Mouse (Mus musculus) lung, embryonic 15.5 days (tissue): ENCODE measurements around the gene Pnmt. TPM values are rescaled to one million over a fixed set of nuclear protein-coding genes. Genes with fewer than 3 reads are reported as not detected.
"Not testable (repeated sequence)": the region's sequence is repeated elsewhere in the genome, so short reads cannot be mapped to it uniquely, and the experiment has no call there.

Source experiments
- ATAC-seq: fragments of 200-750 bp; cut with Nextera tagmentation; 2 replicates; pipeline ENCODE4 v1.8.0; 2017; ENCODE audit warnings: moderate number of reproducible peaks, borderline replicate concordance; ENCODE audit not compliant: low FRiP score, low TSS enrichment; ENCODE audit errors: extremely low read depth
- H3K27ac ChIP-seq: fragments of 300-500 bp; sonication (generic); 2 replicates; pipeline ENCODE4 v1.5.1; 2015; ENCODE audit warnings: moderate library complexity, mild to moderate bottlenecking, inconsistent platforms
- H3K27me3 ChIP-seq: fragments of 300-500 bp; sonication (generic); 2 replicates; pipeline ENCODE4 v1.6.1; 2015; ENCODE audit warnings: inconsistent platforms
- H3K36me3 ChIP-seq: fragments of 300-500 bp; sonication (generic); 2 replicates; pipeline ENCODE4 v1.6.1; 2015; ENCODE audit warnings: inconsistent platforms
- H3K4me1 ChIP-seq: fragments of 300-500 bp; sonication (generic); 2 replicates; pipeline ENCODE4 v1.6.1; 2015; ENCODE audit warnings: inconsistent platforms
- H3K4me2 ChIP-seq: fragments of 300-500 bp; sonication (generic); 2 replicates; pipeline ENCODE4 v1.6.1; 2015; ENCODE audit warnings: inconsistent platforms, mild to moderate bottlenecking, moderate library complexity
- H3K4me3 ChIP-seq: fragments of 300-500 bp; sonication (generic); 2 replicates; pipeline ENCODE4 v1.5.1; 2015; ENCODE audit warnings: mild to moderate bottlenecking, inconsistent platforms
- H3K9ac ChIP-seq: fragments of 300-500 bp; sonication (generic); 2 replicates; pipeline ENCODE4 v1.6.1; 2015; ENCODE audit warnings: inconsistent platforms
- H3K9me3 ChIP-seq: fragments of 300-500 bp; sonication (generic); 2 replicates; pipeline ENCODE4 v1.6.1; 2016; ENCODE audit warnings: inconsistent platforms
- WGBS: fragments of 180-500 bp; shearing (Covaris S2); methylation state at CpG from one replicate; pipeline ENCODE4 v1.1.7; 2015; 5-methylcytosine and 5-hydroxymethylcytosine counted together
- polyA plus RNA-seq: library from polyadenylated mRNA; unstranded; fragments of >200 nt; fragmentation: Nextera tagmentation; extraction: Ambion mirVana; gene quantifications from 2 replicates; pipeline ENCODE4 v1.2.1, GENCODE M21; 2015

Pnmt gene
- polyA plus RNA-seq, 1 experiment from 2014 or later = 0.12 TPM

- Histone ChIP-seq H3K27me3 (no peaks in the 10 kb centered on the region), H3K4me1 (peaks cover 10% of the 10 kb centered on the region), H3K4me2 (no peak overlapping the region), H3K27ac (no peak overlapping the region), H3K9ac (no peak overlapping the region), H3K4me3 (no peak overlapping the region), H3K36me3 (peaks cover 61% of the 10 kb centered on the region), H3K9me3 (no peaks in the 10 kb centered on the region)
- WGBS = 76% methylated on average over 5 of the region's 5 CpGs
- ATAC-seq = no peak
Observed at GRCm38 (mm10) chr11:98376756-98377155, 9.5 kb upstream of the Pnmt start.

DNA sequence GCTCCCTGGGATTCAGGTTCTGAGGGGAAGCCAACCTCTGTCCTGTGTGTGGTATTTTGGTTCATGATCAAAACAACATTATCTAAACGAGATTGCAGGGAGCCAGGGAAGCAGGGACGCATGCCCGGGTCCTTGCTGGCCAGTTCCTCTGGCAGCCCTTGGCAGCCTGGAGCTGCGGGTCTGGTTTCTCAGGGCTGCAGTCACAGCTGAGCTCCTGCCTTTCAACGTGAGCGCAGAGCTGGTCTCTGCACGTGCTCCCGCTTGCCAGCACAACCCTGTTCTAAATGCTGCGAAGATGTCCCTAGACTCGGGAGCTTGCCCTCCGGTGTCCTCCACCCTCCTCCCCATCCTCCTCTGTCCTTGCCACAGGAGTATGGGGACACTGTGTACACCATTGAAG lies 8.5 kb upstream of the Pnmt start:
- Histone ChIP-seq H3K4me3 (no peak overlapping the region), H3K4me2 (no peak overlapping the region), H3K4me1 (peaks cover 8% of the 10 kb centered on the region), H3K27me3 (no peaks in the 10 kb centered on the region), H3K27ac (no peak overlapping the region), H3K36me3 (peaks cover 59% of the 10 kb centered on the region), H3K9ac (no peak overlapping the region), H3K9me3 (no peaks in the 10 kb centered on the region)
- WGBS = 78% methylated on average over 11 of the region's 11 CpGs
- ATAC-seq = no peak

GRCm38 (mm10) chr11:98379379-98379778 lies 6.9 kb upstream of the Pnmt start:
- H3K36me3 ChIP-seq = peaks cover 56% of the 10 kb centered on the region
- no peak overlapping the region for H3K4me3 ChIP-seq
- H3K4me2 ChIP-seq = no peak overlapping the region
- no peak overlapping the region for H3K27ac ChIP-seq
- no peaks in the 10 kb centered on the region for H3K9me3 ChIP-seq
- WGBS = 82% methylated on average over 7 of the region's 7 CpGs
- 0 out of 2 replicates have a peak, but pooled peaks cover 2% of the 10 kb centered on the region for H3K27me3 ChIP-seq
- no peak for ATAC-seq
- peaks cover 7% of the 10 kb centered on the region for H3K4me1 ChIP-seq
- H3K9ac ChIP-seq = no peak overlapping the region

GRCm38 (mm10) chr11:98380106-98380505 lies 6.1 kb upstream of the Pnmt start:
- WGBS = 64% methylated on average over 6 of the region's 6 CpGs

GRCm38 (mm10) chr11:98381651-98382050 lies 4.6 kb upstream of the Pnmt start:
- Histone ChIP-seq H3K27ac (no peak overlapping the region), H3K27me3 (peaks cover 24% of the 10 kb centered on the region), H3K4me3 (no peak overlapping the region), H3K36me3 (peaks cover 34% of the 10 kb centered on the region), H3K4me2 (no peak overlapping the region), H3K4me1 (peaks cover 11% of the 10 kb centered on the region), H3K9ac (no peak overlapping the region), H3K9me3 (no peaks in the 10 kb centered on the region)
- WGBS = 89% methylated on average over 2 of the region's 2 CpGs
- ATAC-seq = no peak

More at GRCm38 (mm10) chr11:98380106-98380505, 6.1 kb upstream of the Pnmt start:
- no peak overlapping the region for H3K4me3 ChIP-seq
- peaks cover 9% of the 10 kb centered on the region for H3K27me3 ChIP-seq
- ATAC-seq = no peak
- H3K36me3 ChIP-seq = peaks cover 49% of the 10 kb centered on the region
- H3K4me2 ChIP-seq = no peak overlapping the region
- H3K4me1 ChIP-seq = peaks cover 7% of the 10 kb centered on the region
- H3K9ac ChIP-seq = no peak overlapping the region
- H3K9me3 ChIP-seq = no peaks in the 10 kb centered on the region
- H3K27ac ChIP-seq = no peak overlapping the region

DNA sequence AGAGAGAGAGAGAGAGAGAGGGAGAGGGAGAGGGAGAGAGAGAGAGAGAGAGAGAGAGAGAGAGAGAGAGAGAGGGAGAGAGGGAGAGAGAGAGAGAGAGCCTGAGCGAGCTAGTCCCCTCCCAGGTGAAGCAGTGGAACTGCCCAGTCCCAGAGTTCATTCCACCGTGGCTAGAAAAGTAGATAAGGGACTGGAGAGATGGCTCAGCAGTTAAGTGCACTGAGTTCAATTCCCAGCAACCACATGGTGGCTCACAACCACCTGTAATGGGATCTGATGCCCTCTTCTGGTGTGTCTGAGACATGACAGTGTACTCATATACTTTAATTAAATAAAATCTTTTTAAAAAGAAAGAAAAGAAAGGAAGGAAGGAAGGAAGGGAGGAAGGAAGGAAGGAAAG lies 3.8 kb upstream of the Pnmt start:
- WGBS = 15% methylated on average over 2 of the region's 2 CpGs
- H3K4me3 ChIP-seq, H3K9ac ChIP-seq, H3K27ac ChIP-seq, H3K9me3 ChIP-seq, ATAC-seq, H3K4me2 ChIP-seq: not testable (repeated sequence)
- peaks cover 27% of the 10 kb centered on the region for H3K36me3 ChIP-seq
- H3K4me1 ChIP-seq = peaks cover 17% of the 10 kb centered on the region
- H3K27me3 ChIP-seq = peaks cover 32% of the 10 kb centered on the region

GRCm38 (mm10) chr11:98383261-98384030 lies 2.8 kb upstream of the Pnmt start, which contains the start of gene Tcap:
TSS of gene Tcap (plus strand) at chr11:98383811.
- Histone ChIP-seq H3K4me2 (no peak within 1 kb of the TSS), H3K9ac (no peak within 1 kb of the TSS), H3K27ac (no peak within 1 kb of the TSS), H3K27me3 (peaks cover 42% of the 10 kb centered on the region), H3K4me3 (no peak within 1 kb of the TSS), H3K36me3 (peaks cover 18% of the 10 kb centered on the region), H3K9me3 (no peaks in the 10 kb centered on the region), H3K4me1 (peaks cover 26% of the 10 kb centered on the region)
- whole genome bisulfite sequencing = 55% methylated on average over 14 of the region's 14 CpGs
- no peak for ATAC-seq

- 71% methylated on average over 20 of the region's 20 CpGs for WGBS
- H3K9me3 ChIP-seq = no peaks in the 10 kb centered on the region
- H3K9ac ChIP-seq = no peak overlapping the region
- no peak overlapping the region for H3K4me2 ChIP-seq
- peaks cover 10% of the 10 kb centered on the region for H3K36me3 ChIP-seq
- H3K4me1 ChIP-seq = peaks cover 33% of the 10 kb centered on the region
- H3K4me3 ChIP-seq = no peak overlapping the region
- no peak for ATAC-seq
- no peak overlapping the region for H3K27ac ChIP-seq
- peaks cover 50% of the 10 kb centered on the region for H3K27me3 ChIP-seq
Observed at GRCm38 (mm10) chr11:98384216-98384615, 2.0 kb upstream of the Pnmt start.

DNA sequence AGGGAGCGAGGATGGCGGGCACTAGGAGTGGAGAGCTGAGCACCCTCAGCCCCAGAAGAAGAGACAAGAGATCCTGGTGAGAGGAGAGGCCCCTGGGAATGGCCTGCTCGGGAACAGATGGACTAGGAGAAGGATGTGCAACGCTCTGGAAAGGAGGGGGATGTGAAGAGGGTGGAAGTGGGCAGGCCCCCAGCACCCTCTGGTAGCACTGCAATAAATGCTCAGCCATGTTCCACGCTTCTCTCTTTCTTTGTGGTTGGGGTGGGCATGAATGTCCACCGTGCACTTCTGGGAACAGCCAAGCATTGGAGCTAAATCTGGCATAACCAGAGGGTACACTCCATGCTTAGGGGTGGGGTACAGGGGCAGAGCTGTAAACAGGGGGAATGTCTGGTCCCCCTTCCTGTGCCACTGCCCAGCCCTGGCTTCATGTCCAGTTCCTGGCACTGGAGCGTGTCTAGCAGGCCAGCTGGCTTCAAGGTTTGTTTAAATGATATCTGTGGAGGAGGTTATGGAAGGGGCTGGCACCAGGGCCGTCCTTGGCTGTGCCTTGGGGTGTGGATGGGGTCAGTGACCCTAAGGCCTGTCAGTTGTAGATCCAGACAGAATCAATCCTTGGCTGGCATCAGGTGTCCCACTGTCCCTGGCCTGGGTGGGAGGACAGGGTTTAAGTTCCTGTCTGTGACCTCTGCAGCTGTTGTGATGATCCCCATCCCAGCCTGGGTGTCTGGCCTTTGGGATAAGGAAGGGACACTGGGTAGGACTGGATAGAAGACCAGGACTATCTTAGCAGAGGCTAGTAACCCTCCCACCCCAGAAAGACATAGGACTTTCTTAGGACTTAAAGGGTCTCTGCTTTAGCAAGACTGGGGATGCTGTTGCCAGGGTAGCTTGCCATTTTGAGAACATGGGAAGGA lies 1.3 kb upstream of the Pnmt start:
- 66% methylated on average over 8 of the region's 8 CpGs for WGBS
- Histone ChIP-seq H3K4me2 (no peak overlapping the region), H3K9me3 (no peaks in the 10 kb centered on the region), H3K36me3 (peaks cover 8% of the 10 kb centered on the region; the same call in 1 of the 2 replicates), H3K27ac (no peak overlapping the region), H3K4me3 (no peak overlapping the region), H3K4me1 (peaks cover 28% of the 10 kb centered on the region), H3K9ac (no peak overlapping the region), H3K27me3 (peaks cover 50% of the 10 kb centered on the region)
- ATAC-seq = no peak

GRCm38 (mm10) chr11:98386596-98386995 lies 346 bp downstream of the Pnmt start:
- peaks cover 31% of the 10 kb centered on the region for H3K4me1 ChIP-seq

GRCm38 (mm10) chr11:98387056-98387577 lies 867 bp downstream of the Pnmt start:
- H3K4me1 ChIP-seq = peaks cover 36% of the 10 kb centered on the region
- H3K27me3 ChIP-seq = peaks cover 54% of the 10 kb centered on the region
- ATAC-seq = no peak
- no peaks in the 10 kb centered on the region for H3K36me3 ChIP-seq
- no peak overlapping the region for H3K4me3 ChIP-seq
- H3K9me3 ChIP-seq = no peaks in the 10 kb centered on the region
- 33% methylated on average over 14 of the region's 14 CpGs for WGBS
- H3K27ac ChIP-seq = no peak overlapping the region
- H3K4me2 ChIP-seq = no peak overlapping the region
- no peak overlapping the region for H3K9ac ChIP-seq

More at GRCm38 (mm10) chr11:98386596-98386995, 346 bp downstream of the Pnmt start:
- Histone ChIP-seq H3K36me3 (no peaks in the 10 kb centered on the region), H3K9me3 (no peaks in the 10 kb centered on the region), H3K4me3 (no peak overlapping the region), H3K9ac (no peak overlapping the region), H3K27me3 (peaks cover 54% of the 10 kb centered on the region), H3K27ac (no peak overlapping the region), H3K4me2 (no peak overlapping the region)
- ATAC-seq = no peak
- 9% methylated on average over 24 of the region's 24 CpGs for WGBS
